Mouse (Mus musculus) ovary, postnatal 14 days (tissue): ENCODE results near the gene Pmfbp1.
"Not testable (repeated sequence)": the region's sequence is repeated elsewhere in the genome, so short reads cannot be mapped to it uniquely, and the experiment has no call there.

Source experiments
- DNase-seq: peaks from one replicate; pipeline ENCODE4 v3.0.0; 2022; ENCODE audit warnings: low spot score

The Pmfbp1 gene

GRCm38 (mm10) chr8:109493727-109494126 lies at the start of gene Pmfbp1:
TSS of gene Pmfbp1 (plus strand) at chr8:109494027.
- no peak for DNase-seq

GRCm38 (mm10) chr8:109446896-109447295 lies 46.9 kb upstream of the Pmfbp1 start:
- DNase-seq: not testable (repeated sequence)

- no peak for DNase-seq
Observed at GRCm38 (mm10) chr8:109451000-109451399, 42.8 kb upstream of the Pmfbp1 start.

- DNase-seq: no peak
Observed at GRCm38 (mm10) chr8:109455113-109455512, 38.7 kb upstream of the Pmfbp1 start.

- DNase-seq: no peak
Observed at GRCm38 (mm10) chr8:109457387-109457786, 36.4 kb upstream of the Pmfbp1 start.

- DNase-seq: no peak
Observed at GRCm38 (mm10) chr8:109458580-109458979, 35.2 kb upstream of the Pmfbp1 start.

- no peak for DNase-seq
Observed at GRCm38 (mm10) chr8:109463075-109463474, 30.8 kb upstream of the Pmfbp1 start.

GRCm38 (mm10) chr8:109463677-109464313 lies 30.0 kb upstream of the Pmfbp1 start:
- DNase-seq: no peak

- DNase-seq: no peak
Observed at GRCm38 (mm10) chr8:109464451-109464891, 29.4 kb upstream of the Pmfbp1 start.

GRCm38 (mm10) chr8:109465056-109465455 lies 28.8 kb upstream of the Pmfbp1 start:
- DNase-seq: no peak

- no peak for DNase-seq
Observed at GRCm38 (mm10) chr8:109465761-109466160, 28.1 kb upstream of the Pmfbp1 start.

- DNase-seq: no peak
Observed at GRCm38 (mm10) chr8:109467516-109467915, 26.3 kb upstream of the Pmfbp1 start.

- no peak for DNase-seq
Observed at GRCm38 (mm10) chr8:109468112-109468511, 25.7 kb upstream of the Pmfbp1 start.

- DNase-seq: no peak
Observed at GRCm38 (mm10) chr8:109471876-109472275, 22.0 kb upstream of the Pmfbp1 start.

GRCm38 (mm10) chr8:109472400-109472799 lies 21.4 kb upstream of the Pmfbp1 start:
- DNase-seq: no peak

GRCm38 (mm10) chr8:109474442-109475121 lies 19.2 kb upstream of the Pmfbp1 start:
- no peak for DNase-seq

- no peak for DNase-seq
Observed at GRCm38 (mm10) chr8:109475436-109475835, 18.4 kb upstream of the Pmfbp1 start.

- DNase-seq: no peak
Observed at GRCm38 (mm10) chr8:109478586-109478985, 15.2 kb upstream of the Pmfbp1 start.

- no peak for DNase-seq
Observed at GRCm38 (mm10) chr8:109484741-109485140, 9.1 kb upstream of the Pmfbp1 start.

GRCm38 (mm10) chr8:109485530-109485929 lies 8.3 kb upstream of the Pmfbp1 start:
- no peak for DNase-seq

- no peak for DNase-seq
Observed at GRCm38 (mm10) chr8:109492785-109493184, 1.0 kb upstream of the Pmfbp1 start.

- no peak for DNase-seq
Observed at GRCm38 (mm10) chr8:109494601-109495000, 774 bp downstream of the Pmfbp1 start.

GRCm38 (mm10) chr8:109497431-109497830 lies 3.6 kb downstream of the Pmfbp1 start:
- no peak for DNase-seq
